In genomic region chr8:45202476-45202875, GRCm38 (mm10) we compare ENCODE assay signal across 32 mouse cellular contexts. TPM values are rescaled to one million over a fixed set of nuclear protein-coding genes. Genes with fewer than 3 reads are reported as not detected.
DNase-seq lines count a peak whose midpoint lies in the region; ATAC-seq and TF ChIP-seq lines count a peak whose summit lies in the region.
"Had no signal": no experiment of that assay in that cellular context is flagged by ENCODE, and none has a peak within 500 bp of the region (broad histone marks: within the 10 kb centered on the region; RNA-seq: fewer than 3 reads in every experiment).

No protein-coding gene starts in this region.

- no peaks in the 10 kb centered on the region for H3K9me3 ChIP-seq in forebrain, embryonic 15.5 days
- H3K9me3 ChIP-seq in forebrain, postnatal 0 days (ENCODE audit: low read length): no peaks in the 10 kb centered on the region
- H3K9me3 ChIP-seq in hindbrain, embryonic 16.5 days (ENCODE audit: control insufficient read depth, low read length): no peaks in the 10 kb centered on the region
- H3K9me3 ChIP-seq: embryonic facial prominence, embryonic 12.5 days; heart, embryonic 10.5 days; limb, embryonic 15.5 days; midbrain, embryonic 10.5 days had no signal

- peak; percentile 53; the same call in 1 of the 2 replicates for ATAC-seq in forebrain, embryonic 15.5 days (replicated peaks)
- no peak for ATAC-seq in forebrain, postnatal 0 days
- ATAC-seq in hindbrain, embryonic 16.5 days: peak; percentile 64
- ATAC-seq: Patski had no signal

- H3K36me3 ChIP-seq in forebrain, embryonic 15.5 days: no peaks in the 10 kb centered on the region
- no peaks in the 10 kb centered on the region for H3K36me3 ChIP-seq in forebrain, postnatal 0 days (ENCODE audit: insufficient read depth)
- H3K36me3 ChIP-seq in hindbrain, embryonic 16.5 days (ENCODE audit: control insufficient read depth, insufficient read depth, low read length): no peaks in the 10 kb centered on the region
- no peaks in the 10 kb centered on the region for H3K36me3 ChIP-seq in thymus, adult 2 months (ENCODE audit: control insufficient read depth, insufficient read depth, low read length)
- H3K36me3 ChIP-seq: embryonic facial prominence, embryonic 12.5 days; heart, embryonic 10.5 days; limb, embryonic 15.5 days; midbrain, embryonic 10.5 days had no signal

- no peak overlapping the region for H3K4me2 ChIP-seq in forebrain, embryonic 15.5 days (replicated peaks)
- no peak overlapping the region for H3K4me2 ChIP-seq in forebrain, postnatal 0 days (ENCODE audit: low read depth)
- H3K4me2 ChIP-seq in hindbrain, embryonic 16.5 days (ENCODE audit: low read length): no peak overlapping the region
- H3K4me2 ChIP-seq: embryonic facial prominence, embryonic 12.5 days; limb, embryonic 15.5 days had no signal

- no peak overlapping the region for H3K27ac ChIP-seq in forebrain, embryonic 15.5 days (replicated peaks)
- H3K27ac ChIP-seq in forebrain, postnatal 0 days (ENCODE audit: low read depth, low read length): no peak overlapping the region
- no peak overlapping the region for H3K27ac ChIP-seq in hindbrain, embryonic 16.5 days (ENCODE audit: low read depth, low read length)
- H3K27ac ChIP-seq in thymus, adult 2 months (ENCODE audit: control insufficient read depth, insufficient read depth, low read length): no peak overlapping the region
- H3K27ac ChIP-seq: embryonic facial prominence, embryonic 12.5 days; heart, embryonic 10.5 days; left cerebral cortex, adult 2 months; limb, embryonic 15.5 days; liver, embryonic 14.5 days; midbrain, embryonic 10.5 days; stomach, postnatal 0 days had no signal

- no peak overlapping the region for H3K4me3 ChIP-seq in forebrain, embryonic 15.5 days
- no peak overlapping the region for H3K4me3 ChIP-seq in forebrain, postnatal 0 days (ENCODE audit: low read depth, low read length)
- no peak overlapping the region for H3K4me3 ChIP-seq in hindbrain, embryonic 16.5 days (ENCODE audit: low read length)
- no peak overlapping the region for H3K4me3 ChIP-seq in thymus, adult 2 months (ENCODE audit: control insufficient read depth, insufficient read depth, low read length)
- H3K4me3 ChIP-seq: embryonic facial prominence, embryonic 12.5 days; heart, embryonic 10.5 days; left cerebral cortex, adult 2 months; limb, embryonic 15.5 days; midbrain, embryonic 10.5 days had no signal

- DNase-seq in forebrain, postnatal 0 days: no peak
- peak; percentile 3 for DNase-seq in lung, postnatal 10 days
- DNase-seq in lung, postnatal 4 days: no peak
- DNase-seq in brain, embryonic 14.5 days (ENCODE audit: low read depth): peak; percentile 75
- no peak for DNase-seq in thymus, adult 2 months
- no peak for DNase-seq in heart, postnatal 36 days
- DNase-seq: adrenal gland, postnatal 36 days; cerebellum, adult 11-12 months; cerebellum, postnatal 10 days; kidney, adult 11 months; kidney, postnatal 10 days; left cerebral cortex, postnatal 4 days; right cerebral cortex, postnatal 14 days had no signal

- H3K4me1 ChIP-seq in forebrain, embryonic 15.5 days: peaks cover 9% of the 10 kb centered on the region
- no peaks in the 10 kb centered on the region for H3K4me1 ChIP-seq in forebrain, postnatal 0 days (ENCODE audit: insufficient read depth)
- no peaks in the 10 kb centered on the region for H3K4me1 ChIP-seq in hindbrain, embryonic 16.5 days (ENCODE audit: control insufficient read depth, insufficient read depth, low read depth, low read length)
- no peaks in the 10 kb centered on the region for H3K4me1 ChIP-seq in thymus, adult 2 months (replicated peaks; ENCODE audit: control insufficient read depth, insufficient read depth, low read length)
- H3K4me1 ChIP-seq: embryonic facial prominence, embryonic 12.5 days; heart, embryonic 10.5 days; limb, embryonic 15.5 days; midbrain, embryonic 10.5 days had no signal

- WGBS in forebrain, embryonic 15.5 days: 15% methylated on average over 6 of the region's 6 CpGs
- WGBS in forebrain, postnatal 0 days: 14% methylated on average over 6 of the region's 6 CpGs
- 54% methylated on average over 6 of the region's 6 CpGs for whole genome bisulfite sequencing in hindbrain, embryonic 16.5 days
- WGBS in thymus, adult 2 months: 86% methylated on average over 6 of the region's 6 CpGs

- no peak for TF ChIP-seq CTCF in forebrain, postnatal 0 days (IDR thresholded peaks at IDR 0.05; ENCODE audit: low read depth)
- no peak for TF ChIP-seq CTCF in brain, embryonic 14.5 days (IDR thresholded peaks at IDR 0.05; ENCODE audit: borderline replicate concordance, extremely low read depth, insufficient read depth, insufficient read length)
- TF ChIP-seq CTCF in thymus, adult 2 months (IDR thresholded peaks at IDR 0.05; ENCODE audit: borderline replicate concordance, control insufficient read depth, extremely low read depth, insufficient read depth, low read length, poor library complexity): no peak

- intact Hi-C loops in heart, postnatal 36 days (cut with DNase I): no loop called here

- H3K9ac ChIP-seq in forebrain, embryonic 15.5 days (replicated peaks): no peak overlapping the region
- H3K9ac ChIP-seq in forebrain, postnatal 0 days: no peak overlapping the region
- H3K9ac ChIP-seq in hindbrain, embryonic 16.5 days (ENCODE audit: low read depth, low read length): no peak overlapping the region
- H3K9ac ChIP-seq: embryonic facial prominence, embryonic 12.5 days; limb, embryonic 15.5 days; liver, embryonic 14.5 days had no signal

- no peaks in the 10 kb centered on the region for H3K27me3 ChIP-seq in forebrain, embryonic 15.5 days
- no peaks in the 10 kb centered on the region for H3K27me3 ChIP-seq in forebrain, postnatal 0 days (ENCODE audit: insufficient read depth, low read length)
- H3K27me3 ChIP-seq in hindbrain, embryonic 16.5 days (replicated peaks; ENCODE audit: control insufficient read depth, insufficient read depth, low read length): no peaks in the 10 kb centered on the region
- H3K27me3 ChIP-seq in thymus, adult 2 months (ENCODE audit: control insufficient read depth, insufficient read depth, low read length): no peaks in the 10 kb centered on the region
- H3K27me3 ChIP-seq: embryonic facial prominence, embryonic 12.5 days; limb, embryonic 15.5 days had no signal

- no peak for TF ChIP-seq POLR2A in brain, embryonic 14.5 days (IDR thresholded peaks at IDR 0.05; ENCODE audit: borderline replicate concordance, extremely low read depth, insufficient read depth, insufficient read length, poor library complexity, severe bottlenecking)
- no peak for TF ChIP-seq POLR2A in thymus, adult 2 months (IDR thresholded peaks at IDR 0.05; ENCODE audit: control insufficient read depth, extremely low read depth, insufficient read depth, low read length, poor library complexity)

RNA-seq across cellular contexts. Expression of gene F11, which starts 59.4 kb away (rescaled TPM):
- not detected in 2 replicates for polyA plus RNA-seq in forebrain, embryonic 15.5 days (2015; fragmentation: Nextera tagmentation; extraction: Ambion mirVana)
- total RNA-seq in forebrain, postnatal 0 days (2014; rRNA removed): not detected in 2 replicates
- polyA plus RNA-seq in forebrain, postnatal 0 days (2015; fragmentation: Nextera tagmentation; extraction: Ambion mirVana): not detected in 2 replicates
- 0.09 TPM in 1 of 2 replicates, not detected in the other for polyA plus RNA-seq in brain, embryonic 14.5 days (2012; rRNA removed)
- polyA plus RNA-seq in hindbrain, embryonic 16.5 days (2015; fragmentation: Nextera tagmentation; extraction: Ambion mirVana): not detected in 2 replicates
- polyA plus RNA-seq in thymus, adult 2 months (2012; rRNA removed): 0.26 TPM in 1 of 2 replicates, not detected in the other
- not detected for total RNA-seq in heart, postnatal 36 days (2021)
- total RNA-seq: adrenal gland, adult 18-20 months; ES-E14; gastrocnemius, adult 8-10 months; granulocyte monocyte progenitor cell, adult 5-6 weeks; layer of hippocampus, postnatal 10 days; left cerebral cortex, adult 2 months; left cerebral cortex, postnatal 4 days; neutrophil, adult 5-6 weeks had no signal
- polyA plus RNA-seq: cortical plate, adult 2 months; embryonic facial prominence, embryonic 12.5 days; heart, embryonic 10.5 days; heart, embryonic 16.5 days; midbrain, embryonic 10.5 days; Patski; thymus, postnatal 0 days had no signal

Comparison
In these comparisons a context has a peak if more than half of its experiments do, and no peak if none do; other contexts are left out.
1. DNase-seq: peak in lung, postnatal 10 days (single experiment) and brain, embryonic 14.5 days (single experiment); none in forebrain, postnatal 0 days (single experiment), lung, postnatal 4 days (0 of 2), thymus, adult 2 months (single experiment) and heart, postnatal 36 days (0 of 2).